Mouse (Mus musculus) skeletal muscle tissue, adult 2 months (tissue): ENCODE results near the gene Galnt7.
"Not testable (repeated sequence)": the region's sequence is repeated elsewhere in the genome, so short reads cannot be mapped to it uniquely, and the experiment has no call there.

Experiments used
- DNase-seq: peaks from one replicate; pipeline ENCODE4 v3.0.0-alpha.2; 2012; ENCODE audit warnings: low read depth, low spot score

The Galnt7 gene

GRCm38 (mm10) chr8:57540110-57540838, 112.6 kb downstream of the Galnt7 start:
- peak; percentile 24 for DNase-seq

- DNase-seq: no peak
These were observed 114.2 kb downstream of the Galnt7 start for GRCm38 (mm10) chr8:57538601-57539000.

- DNase-seq: no peak
These were observed 116.7 kb downstream of the Galnt7 start for GRCm38 (mm10) chr8:57536167-57536566.

GRCm38 (mm10) chr8:57534495-57534894, 118.3 kb downstream of the Galnt7 start:
- DNase-seq: no peak

- no peak for DNase-seq
These were observed 119.7 kb downstream of the Galnt7 start for GRCm38 (mm10) chr8:57533106-57533505.

- no peak for DNase-seq
These were observed 120.6 kb downstream of the Galnt7 start for GRCm38 (mm10) chr8:57532223-57532622.

GRCm38 (mm10) chr8:57530666-57531349, 122.0 kb downstream of the Galnt7 start:
- peak; percentile 82 for DNase-seq

GRCm38 (mm10) chr8:57530238-57530637, 122.6 kb downstream of the Galnt7 start:
- DNase-seq: no peak

GRCm38 (mm10) chr8:57528036-57528435, 124.8 kb downstream of the Galnt7 start:
- DNase-seq: no peak

GRCm38 (mm10) chr8:57520186-57520786, 132.5 kb downstream of the Galnt7 start:
- no peak for DNase-seq

GRCm38 (mm10) chr8:57517723-57518122, 135.1 kb downstream of the Galnt7 start:
- DNase-seq: no peak

GRCm38 (mm10) chr8:57516685-57517084, 136.1 kb downstream of the Galnt7 start:
- DNase-seq: not testable (repeated sequence)

GRCm38 (mm10) chr8:57513178-57513661, 139.6 kb downstream of the Galnt7 start:
- DNase-seq: not testable (repeated sequence)

- DNase-seq: no peak
These were observed 140.4 kb downstream of the Galnt7 start for GRCm38 (mm10) chr8:57512141-57513056.

GRCm38 (mm10) chr8:57511316-57512118, 141.3 kb downstream of the Galnt7 start, which contains the start of gene Hmgb2:
Gene Hmgb2, plus strand, starts transcription at chr8:57511907.
- peak; percentile 99 for DNase-seq

GRCm38 (mm10) chr8:57510791-57511315, 142.0 kb downstream of the Galnt7 start:
- DNase-seq: no peak

GRCm38 (mm10) chr8:57508657-57509056, 144.2 kb downstream of the Galnt7 start:
- DNase-seq: no peak

- no peak for DNase-seq
These were observed 145.2 kb downstream of the Galnt7 start for GRCm38 (mm10) chr8:57507556-57508063.

- not testable (repeated sequence) for DNase-seq
These were observed 147.3 kb downstream of the Galnt7 start for GRCm38 (mm10) chr8:57505500-57505899.

GRCm38 (mm10) chr8:57503641-57504040, 149.2 kb downstream of the Galnt7 start:
- no peak for DNase-seq
